Mouse (Mus musculus): ENCODE data around the gene Ctsl. TPM values are rescaled to one million over a fixed set of nuclear protein-coding genes. Genes with fewer than 3 reads are reported as not detected.

Ctsl gene
- polyA plus RNA-seq, 1 experiment from 2014 or later = 151 TPM

- Histone ChIP-seq H3K4me2 (ENCODE audit: low read depth, low read length) (no peak overlapping the region), H3K36me3 (replicated peaks; ENCODE audit: control insufficient read depth, insufficient read depth, low read depth, low read length) (no peaks in the 10 kb centered on the region), H3K4me3 (ENCODE audit: low read depth, low read length) (no peak overlapping the region), H3K4me1 (ENCODE audit: control insufficient read depth, insufficient read depth, low read length) (no peaks in the 10 kb centered on the region), H3K9ac (replicated peaks; ENCODE audit: low read length) (no peak overlapping the region), H3K27ac (replicated peaks; ENCODE audit: low read depth, low read length) (no peak overlapping the region), H3K27me3 (ENCODE audit: control insufficient read depth, insufficient read depth, low read length) (no peaks in the 10 kb centered on the region), H3K9me3 (replicated peaks; ENCODE audit: control insufficient read depth, low read length) (no peaks in the 10 kb centered on the region)
- DNase-seq (ENCODE audit: low spot score) = no peak
- ATAC-seq (replicated peaks; ENCODE audit: insufficient number of reproducible peaks, low FRiP score, low TSS enrichment, low read depth) = no peak
- 68% methylated on average over 4 of the region's 4 CpGs for WGBS
These were observed 17.7 kb upstream of the Ctsl start for GRCm38 (mm10) chr13:64388415-64388814.

GRCm38 (mm10) chr13:64386048-64386447 lies 15.4 kb upstream of the Ctsl start:
- ATAC-seq (replicated peaks; ENCODE audit: insufficient number of reproducible peaks, low FRiP score, low TSS enrichment, low read depth) (no peak), DNase-seq (ENCODE audit: low spot score) (no peak)
- no peak overlapping the region for H3K9ac ChIP-seq (replicated peaks; ENCODE audit: low read length)
- H3K27ac ChIP-seq (replicated peaks; ENCODE audit: low read depth, low read length) = no peak overlapping the region
- H3K9me3 ChIP-seq (replicated peaks; ENCODE audit: control insufficient read depth, low read length) = no peaks in the 10 kb centered on the region
- H3K27me3 ChIP-seq (ENCODE audit: control insufficient read depth, insufficient read depth, low read length) = no peaks in the 10 kb centered on the region
- WGBS = 41% methylated on average over 2 of the region's 2 CpGs
- H3K4me3 ChIP-seq (ENCODE audit: low read depth, low read length) = no peak overlapping the region
- no peak overlapping the region for H3K4me2 ChIP-seq (ENCODE audit: low read depth, low read length)
- H3K4me1 ChIP-seq (ENCODE audit: control insufficient read depth, insufficient read depth, low read length) = no peaks in the 10 kb centered on the region
- H3K36me3 ChIP-seq (replicated peaks; ENCODE audit: control insufficient read depth, insufficient read depth, low read depth, low read length) = no peaks in the 10 kb centered on the region

- no peak for ATAC-seq (replicated peaks; ENCODE audit: insufficient number of reproducible peaks, low FRiP score, low TSS enrichment, low read depth)
- no peaks in the 10 kb centered on the region for H3K9me3 ChIP-seq (replicated peaks; ENCODE audit: control insufficient read depth, low read length)
- H3K4me1 ChIP-seq (ENCODE audit: control insufficient read depth, insufficient read depth, low read length) = no peaks in the 10 kb centered on the region
- no peak overlapping the region for H3K4me3 ChIP-seq (ENCODE audit: low read depth, low read length)
- no peak overlapping the region for H3K4me2 ChIP-seq (ENCODE audit: low read depth, low read length)
- H3K36me3 ChIP-seq (replicated peaks; ENCODE audit: control insufficient read depth, insufficient read depth, low read depth, low read length) = no peaks in the 10 kb centered on the region
- DNase-seq (ENCODE audit: low spot score) = no peak
- H3K9ac ChIP-seq (replicated peaks; ENCODE audit: low read length) = no peak overlapping the region
- no peaks in the 10 kb centered on the region for H3K27me3 ChIP-seq (ENCODE audit: control insufficient read depth, insufficient read depth, low read length)
- H3K27ac ChIP-seq (replicated peaks; ENCODE audit: low read depth, low read length) = no peak overlapping the region
- WGBS = 86% methylated on average over 3 of the region's 3 CpGs
These were observed 14.2 kb upstream of the Ctsl start for GRCm38 (mm10) chr13:64384937-64385336.

- 86% methylated on average over 2 of the region's 2 CpGs for WGBS
- Histone ChIP-seq H3K9ac (replicated peaks; ENCODE audit: low read length) (no peak overlapping the region), H3K36me3 (replicated peaks; ENCODE audit: control insufficient read depth, insufficient read depth, low read depth, low read length) (no peaks in the 10 kb centered on the region), H3K9me3 (replicated peaks; ENCODE audit: control insufficient read depth, low read length) (no peaks in the 10 kb centered on the region), H3K27ac (replicated peaks; ENCODE audit: low read depth, low read length) (no peak overlapping the region), H3K27me3 (ENCODE audit: control insufficient read depth, insufficient read depth, low read length) (no peaks in the 10 kb centered on the region), H3K4me3 (ENCODE audit: low read depth, low read length) (no peak overlapping the region), H3K4me1 (ENCODE audit: control insufficient read depth, insufficient read depth, low read length) (no peaks in the 10 kb centered on the region), H3K4me2 (ENCODE audit: low read depth, low read length) (no peak overlapping the region)
- DNase-seq (ENCODE audit: low spot score) (no peak), ATAC-seq (replicated peaks; ENCODE audit: insufficient number of reproducible peaks, low FRiP score, low TSS enrichment, low read depth) (no peak)
These were observed 9.6 kb upstream of the Ctsl start for GRCm38 (mm10) chr13:64380251-64380650.

GRCm38 (mm10) chr13:64378601-64379000 lies 7.9 kb upstream of the Ctsl start:
- DNase-seq (ENCODE audit: low spot score) = no peak
- H3K9me3 ChIP-seq (replicated peaks; ENCODE audit: control insufficient read depth, low read length) = no peaks in the 10 kb centered on the region
- WGBS = 76% methylated on average over 4 of the region's 4 CpGs
- no peak overlapping the region for H3K4me2 ChIP-seq (ENCODE audit: low read depth, low read length)
- H3K36me3 ChIP-seq (replicated peaks; ENCODE audit: control insufficient read depth, insufficient read depth, low read depth, low read length) = no peaks in the 10 kb centered on the region
- no peak for ATAC-seq (replicated peaks; ENCODE audit: insufficient number of reproducible peaks, low FRiP score, low TSS enrichment, low read depth)
- no peaks in the 10 kb centered on the region for H3K4me1 ChIP-seq (ENCODE audit: control insufficient read depth, insufficient read depth, low read length)
- no peaks in the 10 kb centered on the region for H3K27me3 ChIP-seq (ENCODE audit: control insufficient read depth, insufficient read depth, low read length)
- H3K9ac ChIP-seq (replicated peaks; ENCODE audit: low read length) = no peak overlapping the region
- H3K4me3 ChIP-seq (ENCODE audit: low read depth, low read length) = no peak overlapping the region
- H3K27ac ChIP-seq (replicated peaks; ENCODE audit: low read depth, low read length) = no peak overlapping the region

- H3K4me3 ChIP-seq (ENCODE audit: low read depth, low read length) = no peak overlapping the region
- H3K9me3 ChIP-seq (replicated peaks; ENCODE audit: control insufficient read depth, low read length) = no peaks in the 10 kb centered on the region
- 87% methylated on average over 2 of the region's 2 CpGs for WGBS
- no peak overlapping the region for H3K4me2 ChIP-seq (ENCODE audit: low read depth, low read length)
- H3K27me3 ChIP-seq (ENCODE audit: control insufficient read depth, insufficient read depth, low read length) = no peaks in the 10 kb centered on the region
- H3K9ac ChIP-seq (replicated peaks; ENCODE audit: low read length) = no peak overlapping the region
- no peak for ATAC-seq (replicated peaks; ENCODE audit: insufficient number of reproducible peaks, low FRiP score, low TSS enrichment, low read depth)
- no peak overlapping the region for H3K27ac ChIP-seq (replicated peaks; ENCODE audit: low read depth, low read length)
- H3K4me1 ChIP-seq (ENCODE audit: control insufficient read depth, insufficient read depth, low read length) = no peaks in the 10 kb centered on the region
- DNase-seq (ENCODE audit: low spot score) = no peak
- no peaks in the 10 kb centered on the region for H3K36me3 ChIP-seq (replicated peaks; ENCODE audit: control insufficient read depth, insufficient read depth, low read depth, low read length)
These were observed 5.8 kb upstream of the Ctsl start for GRCm38 (mm10) chr13:64376472-64376871.

GRCm38 (mm10) chr13:64375160-64375559 lies 4.5 kb upstream of the Ctsl start:
- Histone ChIP-seq H3K36me3 (replicated peaks; ENCODE audit: control insufficient read depth, insufficient read depth, low read depth, low read length) (no peaks in the 10 kb centered on the region), H3K27me3 (ENCODE audit: control insufficient read depth, insufficient read depth, low read length) (no peaks in the 10 kb centered on the region), H3K4me2 (ENCODE audit: low read depth, low read length) (no peak overlapping the region), H3K4me1 (ENCODE audit: control insufficient read depth, insufficient read depth, low read length) (no peaks in the 10 kb centered on the region), H3K9ac (replicated peaks; ENCODE audit: low read length) (no peak overlapping the region), H3K9me3 (replicated peaks; ENCODE audit: control insufficient read depth, low read length) (no peaks in the 10 kb centered on the region), H3K4me3 (ENCODE audit: low read depth, low read length) (no peak overlapping the region), H3K27ac (replicated peaks; ENCODE audit: low read depth, low read length) (no peak overlapping the region)
- WGBS = 71% methylated on average over 7 of the region's 7 CpGs
- DNase-seq (ENCODE audit: low spot score) (no peak), ATAC-seq (replicated peaks; ENCODE audit: insufficient number of reproducible peaks, low FRiP score, low TSS enrichment, low read depth) (no peak)

GRCm38 (mm10) chr13:64373695-64374094 lies 3.0 kb upstream of the Ctsl start:
- Histone ChIP-seq H3K4me3 (ENCODE audit: low read depth, low read length) (no peak overlapping the region), H3K4me2 (ENCODE audit: low read depth, low read length) (no peak overlapping the region), H3K27me3 (ENCODE audit: control insufficient read depth, insufficient read depth, low read length) (no peaks in the 10 kb centered on the region), H3K36me3 (replicated peaks; ENCODE audit: control insufficient read depth, insufficient read depth, low read depth, low read length) (no peaks in the 10 kb centered on the region), H3K9ac (replicated peaks; ENCODE audit: low read length) (no peak overlapping the region), H3K4me1 (ENCODE audit: control insufficient read depth, insufficient read depth, low read length) (no peaks in the 10 kb centered on the region), H3K27ac (replicated peaks; ENCODE audit: low read depth, low read length) (no peak overlapping the region), H3K9me3 (replicated peaks; ENCODE audit: control insufficient read depth, low read length) (no peaks in the 10 kb centered on the region)
- no peak for ATAC-seq (replicated peaks; ENCODE audit: insufficient number of reproducible peaks, low FRiP score, low TSS enrichment, low read depth)
- 15% methylated on average over 1 of the region's 1 CpGs for WGBS
- DNase-seq (ENCODE audit: low spot score) = no peak

All from embryonic facial prominence, embryonic 11.5 days (tissue).